Mouse (Mus musculus): ENCODE results near the gene H2-Q1.
"Not testable (repeated sequence)": the region's sequence is repeated elsewhere in the genome, so short reads cannot be mapped to it uniquely, and the experiment has no call there.

- TF ChIP-seq CTCF (IDR thresholded peaks at IDR 0.05; ENCODE audit: borderline replicate concordance, insufficient read depth, low read length); POLR2A (IDR thresholded peaks at IDR 0.05; ENCODE audit: low read depth, low read length): not testable (repeated sequence)
These were observed 9.5 kb downstream of the H2-Q1 start for GRCm38 (mm10) chr17:35329714-35330113.

Data from embryonic fibroblast, embryonic 13.5 days (primary cell).